Mouse (Mus musculus) gonadal fat pad, adult 2 months (tissue): Measurements from ENCODE around the gene 5330417C22Rik. TPM values are rescaled to one million over a fixed set of nuclear protein-coding genes. Genes with fewer than 3 reads are reported as not detected.

ENCODE experiments used
- DNase-seq: peaks from one replicate; pipeline ENCODE4 v3.0.0-alpha.2; 2012; ENCODE audit warnings: low read depth
- polyA plus RNA-seq: library from polyadenylated mRNA; depleted of rRNA; stranded (reverse); fragments of >200 nt; gene quantifications from 2 replicates; pipeline ENCODE4 v1.2.3, GENCODE M21; 2012; rRNA removed

Gene 5330417C22Rik
- polyA plus RNA-seq, 1 experiment, result 0.20 TPM

GRCm38 (mm10) chr3:108413634-108414360 is 122.5 kb downstream of the 5330417C22Rik start:
- DNase-seq, result no peak

DNA sequence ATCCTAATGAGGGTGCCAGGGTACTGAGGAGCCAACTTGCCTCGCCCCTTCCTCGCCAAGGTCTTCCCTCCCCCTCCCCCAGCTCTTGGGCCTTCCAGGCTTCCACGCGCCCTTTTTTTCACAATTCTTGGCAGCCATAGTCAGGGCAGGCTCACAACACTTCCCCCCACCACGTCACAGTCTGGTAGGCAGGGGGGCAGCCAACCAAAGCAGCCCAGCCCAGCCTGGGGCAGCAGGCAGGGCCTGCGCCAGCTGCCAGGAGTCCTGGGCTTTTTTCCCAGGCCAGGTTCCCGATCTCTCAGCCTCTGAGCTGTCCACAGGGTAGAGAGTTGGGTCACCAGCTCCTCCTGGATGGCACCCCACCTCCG is 124.6 kb downstream of the 5330417C22Rik start:
- no peak for DNase-seq

- no peak for DNase-seq
These were observed 125.1 kb downstream of the 5330417C22Rik start for GRCm38 (mm10) chr3:108411026-108411753.

DNA sequence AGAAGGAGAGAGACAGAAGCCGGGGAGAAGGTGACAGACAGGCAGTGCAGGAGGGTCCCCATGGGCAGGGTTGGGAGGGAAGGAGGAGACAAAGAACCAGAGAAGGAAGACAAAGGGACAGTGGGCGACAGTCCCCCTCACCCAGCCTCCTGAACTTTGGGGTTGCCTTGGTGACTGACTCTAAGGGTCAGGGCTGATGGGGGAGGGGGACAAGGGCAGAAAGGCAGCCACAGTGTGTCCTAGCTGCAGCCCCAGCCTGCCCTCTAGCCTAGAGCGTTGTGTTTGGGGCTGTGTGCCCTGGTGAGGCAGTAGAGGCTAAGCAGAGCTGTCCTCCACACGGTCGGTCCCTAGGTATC is 126.0 kb downstream of the 5330417C22Rik start:
- DNase-seq, result no peak

- no peak for DNase-seq
These were observed 126.5 kb downstream of the 5330417C22Rik start for GRCm38 (mm10) chr3:108409656-108410358.

DNA sequence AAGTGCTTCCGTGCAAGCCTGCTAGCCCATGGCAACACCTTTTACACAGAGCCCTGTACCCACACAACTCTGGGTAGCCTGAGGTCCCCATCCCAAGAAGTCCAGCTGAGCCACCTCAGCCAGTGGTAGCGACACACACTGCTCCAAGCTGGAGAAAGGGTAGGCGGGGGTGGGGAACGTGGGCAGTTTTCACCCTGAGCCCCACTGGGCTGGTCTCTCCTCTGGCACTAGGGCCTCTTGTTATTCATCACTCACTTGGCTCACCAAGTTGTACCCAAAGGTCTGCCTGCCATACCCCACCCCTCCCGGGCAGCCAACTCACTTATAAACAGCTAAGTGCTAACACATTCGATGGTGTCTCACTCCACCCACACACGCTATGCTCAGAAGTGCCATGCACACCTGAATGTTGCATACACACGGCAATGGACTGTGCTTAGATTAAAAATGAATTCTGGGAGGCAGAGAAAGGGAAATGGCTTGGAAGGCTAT is 127.8 kb downstream of the 5330417C22Rik start:
- DNase-seq, result no peak

DNA sequence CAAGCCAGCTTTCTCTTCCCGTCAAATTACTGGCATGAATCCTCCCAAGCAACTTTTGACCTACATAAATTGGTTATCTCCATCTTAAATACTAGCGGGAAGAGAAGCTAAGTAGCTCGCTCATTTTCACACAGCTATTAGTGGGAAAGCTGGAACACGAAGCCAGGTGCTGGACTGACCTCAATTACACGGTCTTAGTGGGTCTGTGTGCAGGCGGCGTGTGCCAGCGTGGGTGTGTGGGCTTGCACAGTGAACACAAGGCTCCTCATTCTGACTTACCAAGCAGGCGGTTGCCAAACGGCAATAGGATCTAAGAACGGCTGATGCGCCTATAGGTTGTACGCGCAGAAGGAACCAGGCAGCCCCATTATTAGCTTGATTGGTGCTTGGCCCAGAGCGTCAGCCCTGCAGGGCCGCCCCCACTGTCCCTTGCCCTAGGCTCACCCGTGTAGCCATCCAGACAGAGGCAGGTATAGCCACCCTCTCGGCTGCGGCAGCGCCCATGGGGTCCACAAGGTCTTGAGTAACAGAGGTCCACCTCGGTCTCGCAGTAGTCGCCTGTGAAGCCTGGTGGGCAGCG is 129.9 kb downstream of the 5330417C22Rik start:
- DNase-seq, result no peak

Other genes starting within 250 kb of the 5330417C22Rik start
- gene Mybphl, start 171.6 kb downstream of the 5330417C22Rik start, polyA plus RNA-seq, result 0.15 TPM in 1 of 2 replicates, not detected in the other
- gene Psrc1, start 152.7 kb downstream of the 5330417C22Rik start, polyA plus RNA-seq, result 1.2 and 1.5 TPM in 2 replicates
- gene Celsr2, start 121.0 kb downstream of the 5330417C22Rik start, polyA plus RNA-seq, result 18.5 and 28.7 TPM in 2 replicates
- gene Sars, start 91.3 kb downstream of the 5330417C22Rik start, polyA plus RNA-seq, result 55.8 and 63.1 TPM in 2 replicates
- 2.5 and 4.4 TPM in 2 replicates for gene 1700013F07Rik, start 2.4 kb downstream of the 5330417C22Rik start, polyA plus RNA-seq
- gene Tmem167b, start 25.9 kb upstream of the 5330417C22Rik start, polyA plus RNA-seq, result 8.1 and 14.6 TPM in 2 replicates
- gene Taf13, start 35.2 kb upstream of the 5330417C22Rik start, polyA plus RNA-seq, result 6.2 and 6.6 TPM in 2 replicates
- 8.6 and 8.8 TPM in 2 replicates for gene Wdr47, start 54.7 kb upstream of the 5330417C22Rik start, polyA plus RNA-seq
- 34.5 and 47.1 TPM in 2 replicates for gene Clcc1, start 117.4 kb upstream of the 5330417C22Rik start, polyA plus RNA-seq
- 2.7 and 2.8 TPM in 2 replicates for gene Gpsm2, start 185.8 kb upstream of the 5330417C22Rik start, polyA plus RNA-seq
- gene Aknad1, start 203.1 kb upstream of the 5330417C22Rik start, polyA plus RNA-seq, result 0.04 and 0.05 TPM in 2 replicates